Mouse (Mus musculus) lung, postnatal 0 days (tissue): Measurements from ENCODE around the gene Fbxo46. TPM values are rescaled to one million over a fixed set of nuclear protein-coding genes. Genes with fewer than 3 reads are reported as not detected.
A peak's percentile ranks its signal among the peaks of the same experiment; 100 is the strongest.

Experiments used
- ATAC-seq: fragments of 200-750 bp; cut with Nextera tagmentation; 2 replicates; pipeline ENCODE4 v1.8.0; 2017; ENCODE audit warnings: moderate library complexity
- DNase-seq: peaks from one replicate; pipeline ENCODE4 v3.0.0-alpha.2; 2016; ENCODE audit warnings: low spot score
- H3K27ac ChIP-seq: fragments of 300-500 bp; sonication (generic); 2 replicates; pipeline ENCODE4 v1.5.1; 2014; ENCODE audit warnings: antibody characterized with exemption, mild to moderate bottlenecking, low read length, mixed read lengths
- H3K27me3 ChIP-seq: fragments of 300-500 bp; sonication (generic); replicated peaks from 2 replicates; pipeline ENCODE4 v1.6.1; 2014; ENCODE audit warnings: low read length, mixed read lengths; ENCODE audit not compliant: insufficient read depth
- H3K36me3 ChIP-seq: fragments of 300-500 bp; sonication (generic); 2 replicates; pipeline ENCODE4 v1.6.1; 2014; ENCODE audit warnings: low read length, mixed read lengths; ENCODE audit not compliant: insufficient read depth
- H3K4me1 ChIP-seq: fragments of 300-500 bp; sonication (generic); 2 replicates; pipeline ENCODE4 v1.6.1; 2014; ENCODE audit warnings: antibody characterized with exemption, low read depth, low read length, mixed read lengths; ENCODE audit not compliant: insufficient read depth
- H3K4me2 ChIP-seq: fragments of 300-500 bp; sonication (generic); replicated peaks from 2 replicates; pipeline ENCODE4 v1.6.1; 2014; ENCODE audit warnings: low read depth, mild to moderate bottlenecking, low read length, moderate library complexity, mixed read lengths
- H3K4me3 ChIP-seq: fragments of 300-500 bp; sonication (generic); 2 replicates; pipeline ENCODE4 v1.5.1; 2014; ENCODE audit warnings: low read depth, low read length
- H3K9ac ChIP-seq: fragments of 300-500 bp; sonication (generic); replicated peaks from 2 replicates; pipeline ENCODE4 v1.6.1; 2014; ENCODE audit warnings: low read depth, mild to moderate bottlenecking
- H3K9me3 ChIP-seq: fragments of 300-500 bp; sonication (generic); 2 replicates; pipeline ENCODE4 v1.6.1; 2016; ENCODE audit warnings: low read length, mixed read lengths
- CTCF ChIP-seq: IDR thresholded peaks from 2 replicates; pipeline ENCODE4 v1.5.1; 2016; ENCODE audit warnings: antibody characterized with exemption, mild to moderate bottlenecking
- EP300 ChIP-seq: IDR thresholded peaks from 2 replicates; pipeline ENCODE4 v1.6.1; 2016; ENCODE audit warnings: antibody characterized with exemption, mild to moderate bottlenecking, control low read depth
- WGBS: fragments of 180-500 bp; shearing (Covaris S2); extraction: QIAGEN DNeasy Blood & Tissue Kit; methylation state at CpG from one replicate; pipeline ENCODE4 v1.1.7; 2014; 5-methylcytosine and 5-hydroxymethylcytosine counted together
- polyA plus RNA-seq: library from polyadenylated mRNA; unstranded; fragments of >200 nt; fragmentation: Nextera tagmentation; extraction: Ambion mirVana; gene quantifications from 2 replicates; pipeline ENCODE4 v1.2.1, GENCODE M21; 2015

Fbxo46 gene
- polyA plus RNA-seq, 1 experiment from 2014 or later: 9.9 TPM

DNA sequence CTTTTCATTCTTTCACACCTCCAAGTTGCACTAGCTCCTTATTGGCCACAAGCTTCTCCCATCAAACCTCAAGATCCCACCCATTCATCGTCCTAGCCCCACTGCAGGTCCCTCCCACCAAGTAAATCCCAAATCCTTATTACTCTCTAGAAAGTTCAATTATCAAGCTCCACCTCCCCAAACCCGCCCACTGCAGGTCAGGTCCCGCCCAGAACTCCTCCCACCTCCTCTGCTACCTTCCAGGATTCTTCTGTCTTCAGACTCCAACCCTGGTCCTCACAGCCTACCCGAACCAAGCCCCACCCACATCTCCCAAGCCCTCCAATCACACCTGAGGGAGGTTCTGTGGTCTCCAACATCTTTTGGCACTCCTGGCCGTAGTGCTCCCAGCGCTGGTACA, 44.5 kb downstream of the Fbxo46 start:
- H3K27ac ChIP-seq: no peak overlapping the region
- TF ChIP-seq CTCF (no peak), EP300 (no peak)
- H3K9ac ChIP-seq: no peak overlapping the region
- no peak overlapping the region; the same call in 1 of the 2 replicates for H3K4me3 ChIP-seq
- WGBS: 1% methylated on average over 6 of the region's 6 CpGs
- no peaks in the 10 kb centered on the region for H3K36me3 ChIP-seq
- peaks cover 14% of the 10 kb centered on the region; the same call in 1 of the 2 replicates for H3K4me1 ChIP-seq
- DNase-seq (peak; percentile 54), ATAC-seq (peak; percentile 46)
- H3K9me3 ChIP-seq: no peaks in the 10 kb centered on the region
- peaks cover 7% of the 10 kb centered on the region; the same call in 1 of the 2 replicates for H3K27me3 ChIP-seq
- H3K4me2 ChIP-seq: peak overlapping the region; percentile 33

DNA sequence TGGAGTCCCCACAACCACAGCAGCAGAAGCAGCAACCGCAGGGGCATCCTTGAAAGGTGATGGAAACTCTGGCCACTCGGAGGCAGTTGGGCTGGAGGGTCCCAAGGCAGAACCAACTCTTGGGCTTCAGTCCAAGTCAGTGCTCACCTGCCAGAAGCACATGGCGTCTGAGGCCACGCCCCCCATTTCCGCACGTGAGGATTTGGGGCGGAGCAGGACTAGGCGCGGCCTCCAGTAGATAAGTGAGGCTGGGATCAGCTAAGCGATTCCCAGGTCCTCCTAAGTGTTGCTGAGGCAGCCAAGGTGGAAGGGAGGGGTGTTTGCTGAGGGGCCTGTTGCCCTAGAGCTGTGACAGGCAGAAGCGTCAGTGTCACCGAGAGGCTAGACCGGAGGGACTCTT, 45.3 kb downstream of the Fbxo46 start:
- Histone ChIP-seq H3K36me3 (no peaks in the 10 kb centered on the region), H3K4me2 (peak overlapping the region; percentile 33), H3K4me1 (peaks cover 10% of the 10 kb centered on the region; the same call in 1 of the 2 replicates), H3K27me3 (no peaks in the 10 kb centered on the region; the same call in none of the 2 replicates), H3K9ac (no peak overlapping the region), H3K9me3 (no peaks in the 10 kb centered on the region), H3K4me3 (no peak overlapping the region), H3K27ac (no peak overlapping the region)
- no peak for TF ChIP-seq CTCF
- TF ChIP-seq EP300: no peak
- WGBS: 2% methylated on average over 13 of the region's 13 CpGs
- ATAC-seq (peak; percentile 35), DNase-seq (peak; percentile 65)

DNA sequence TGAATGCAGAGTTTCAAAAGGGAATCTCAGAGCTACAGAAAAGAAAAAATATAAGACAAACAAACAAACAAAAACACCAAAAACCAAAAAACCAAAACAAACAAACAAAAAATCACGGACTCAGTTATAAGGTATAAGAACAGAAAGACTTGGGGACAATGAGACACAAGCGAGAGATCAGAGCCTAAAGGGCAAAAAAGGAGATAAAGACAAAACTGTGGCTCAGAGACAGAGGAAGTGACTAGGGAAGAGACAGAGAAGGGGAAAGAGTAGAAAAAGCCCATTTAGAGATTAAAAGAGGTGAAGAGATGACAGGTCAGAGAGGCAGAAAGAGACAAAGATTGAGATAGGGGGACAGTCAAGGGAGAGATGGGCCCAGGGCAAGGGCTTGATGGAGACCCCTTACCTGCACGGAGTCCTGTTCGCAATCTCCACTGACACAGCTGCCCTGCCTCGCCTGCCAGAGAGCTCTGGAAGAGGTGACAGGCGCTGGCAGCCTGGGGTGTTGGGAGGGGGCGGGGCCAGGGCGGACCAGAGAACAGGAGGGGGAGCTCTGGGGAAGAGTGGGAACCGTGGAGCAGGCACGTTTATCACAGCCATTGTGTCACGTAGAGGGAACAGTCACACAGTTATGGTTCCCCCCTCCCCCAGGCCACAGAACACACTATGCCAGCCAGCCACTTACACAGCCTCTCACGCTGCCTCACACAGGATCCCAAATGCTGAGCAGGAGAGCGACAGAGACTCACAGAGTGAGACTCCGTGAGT, 46.2 kb downstream of the Fbxo46 start, which contains the start of gene Gipr:
Gene Gipr (minus strand): TSS at position 472 of the 768 bp plus-strand sequence.
- H3K4me2 ChIP-seq: peak within 1 kb of the TSS; percentile 35
- no peak within 1 kb of the TSS; the same call in none of the 2 replicates for H3K27ac ChIP-seq
- peak; percentile 60 for DNase-seq
- peak; percentile 53 for ATAC-seq
- H3K27me3 ChIP-seq: no peaks in the 10 kb centered on the region; the same call in 1 of the 2 replicates
- H3K9ac ChIP-seq: no peak within 1 kb of the TSS
- H3K4me3 ChIP-seq: 0 out of 2 replicates have a peak within 1 kb of the TSS, but pooled peaks have one; percentile 5
- H3K36me3 ChIP-seq: no peaks in the 10 kb centered on the region
- no peaks in the 10 kb centered on the region for H3K9me3 ChIP-seq
- TF ChIP-seq EP300 (no peak), CTCF (no peak)
- WGBS: 9% methylated on average over 12 of the region's 14 CpGs
- H3K4me1 ChIP-seq: peaks cover 9% of the 10 kb centered on the region; the same call in 1 of the 2 replicates

DNA sequence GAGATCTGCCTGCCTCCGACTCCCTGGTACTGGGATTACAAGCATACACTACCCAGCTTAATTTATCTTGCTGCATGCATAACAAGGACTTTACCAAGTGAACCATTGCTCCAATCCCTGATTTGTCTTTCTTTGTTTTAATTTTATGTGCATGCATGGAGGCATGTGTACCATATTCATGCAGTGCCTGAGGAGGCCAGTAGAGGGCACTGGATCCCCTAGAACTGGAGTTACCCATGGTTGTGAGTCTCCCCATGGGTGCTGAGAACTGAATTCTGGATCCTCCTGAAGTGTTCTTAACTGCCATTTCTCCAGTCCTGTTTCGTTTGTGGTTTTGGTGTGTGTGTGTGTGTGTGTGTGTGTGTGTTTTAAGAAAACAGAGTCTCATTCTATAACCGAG, 47.3 kb downstream of the Fbxo46 start:
- Histone ChIP-seq H3K27me3 (no peaks in the 10 kb centered on the region; the same call in 1 of the 2 replicates), H3K9me3 (no peaks in the 10 kb centered on the region), H3K4me1 (peaks cover 13% of the 10 kb centered on the region; the same call in 1 of the 2 replicates), H3K36me3 (no peaks in the 10 kb centered on the region), H3K9ac (no peak overlapping the region), H3K27ac (no peak overlapping the region), H3K4me2 (no peak overlapping the region), H3K4me3 (no peak overlapping the region)
- ATAC-seq (no peak), DNase-seq (no peak)
- TF ChIP-seq EP300 (no peak), CTCF (no peak; the same call in 1 of the 2 replicates)
- 77% methylated on average over 3 of the region's 3 CpGs for WGBS

DNA sequence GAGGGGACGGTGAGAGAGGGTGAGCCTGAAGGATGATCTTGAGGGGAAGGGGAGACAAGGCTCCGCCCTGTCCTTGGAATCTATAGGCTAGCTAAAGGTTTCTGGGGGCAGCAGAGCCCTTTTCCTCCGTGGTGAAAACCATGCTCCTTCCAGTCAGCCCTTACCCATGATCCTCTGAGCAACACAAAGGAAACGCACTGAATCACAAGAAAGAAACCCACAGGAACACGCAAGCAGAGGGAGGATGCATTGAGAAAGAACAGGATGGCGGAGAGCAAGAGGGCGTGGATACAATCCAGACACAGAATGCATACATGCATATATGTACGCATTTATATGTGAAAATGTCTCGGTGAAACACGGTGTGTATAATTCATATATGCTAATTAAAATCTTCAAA, 49.8 kb downstream of the Fbxo46 start:
- WGBS: 51% methylated on average over 10 of the region's 10 CpGs
- TF ChIP-seq EP300 (no peak), CTCF (no peak)
- no peak overlapping the region for H3K4me2 ChIP-seq
- DNase-seq (no peak), ATAC-seq (no peak)
- H3K4me1 ChIP-seq: peaks cover 16% of the 10 kb centered on the region; the same call in 1 of the 2 replicates
- no peaks in the 10 kb centered on the region; the same call in 1 of the 2 replicates for H3K27me3 ChIP-seq
- no peak overlapping the region for H3K9ac ChIP-seq
- H3K9me3 ChIP-seq: no peaks in the 10 kb centered on the region
- H3K36me3 ChIP-seq: no peaks in the 10 kb centered on the region
- no peak overlapping the region for H3K27ac ChIP-seq
- H3K4me3 ChIP-seq: no peak overlapping the region

DNA sequence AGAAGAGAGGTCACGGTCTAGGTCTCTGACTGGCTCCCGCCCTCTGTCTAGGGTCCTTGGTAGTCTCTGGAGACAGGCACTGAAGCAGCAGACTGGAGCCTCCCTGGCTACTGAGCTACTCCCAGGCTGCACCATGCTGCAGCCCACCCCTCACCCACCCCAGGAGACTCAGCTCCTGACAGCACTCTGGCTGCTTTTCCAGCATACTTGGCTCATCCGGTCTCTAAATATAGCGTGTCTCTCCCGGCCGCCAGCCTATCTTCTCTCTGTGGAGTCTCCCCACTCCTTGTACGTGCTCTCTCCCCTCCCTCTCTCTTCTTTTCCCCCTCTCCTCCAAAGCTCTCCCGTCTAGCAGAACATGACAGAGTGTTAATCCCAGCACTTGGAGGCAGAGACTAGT, 50.5 kb downstream of the Fbxo46 start:
- Histone ChIP-seq H3K27ac (no peak overlapping the region), H3K9me3 (no peaks in the 10 kb centered on the region), H3K4me2 (no peak overlapping the region), H3K4me1 (peaks cover 16% of the 10 kb centered on the region; the same call in 1 of the 2 replicates), H3K36me3 (no peaks in the 10 kb centered on the region), H3K27me3 (no peaks in the 10 kb centered on the region; the same call in 1 of the 2 replicates), H3K4me3 (no peak overlapping the region), H3K9ac (no peak overlapping the region)
- ATAC-seq: peak; percentile 42
- DNase-seq: peak; percentile 47
- TF ChIP-seq EP300 (no peak), CTCF (no peak)
- 37% methylated on average over 6 of the region's 8 CpGs for WGBS
